Mouse (Mus musculus) bone marrow macrophage, adult 2 months (primary cell): Measurements from ENCODE around the gene Arhgap30.

Source experiments
- CTCF ChIP-seq: IDR thresholded peaks from 2 replicates; pipeline ENCODE4 v1.5.1; 2012; ENCODE audit warnings: low read depth, mild to moderate bottlenecking, low read length, moderate library complexity
- POLR2A ChIP-seq: IDR thresholded peaks from 2 replicates; pipeline ENCODE4 v1.6.1; 2012; ENCODE audit warnings: mild to moderate bottlenecking, low read depth, low read length, borderline replicate concordance

DNA sequence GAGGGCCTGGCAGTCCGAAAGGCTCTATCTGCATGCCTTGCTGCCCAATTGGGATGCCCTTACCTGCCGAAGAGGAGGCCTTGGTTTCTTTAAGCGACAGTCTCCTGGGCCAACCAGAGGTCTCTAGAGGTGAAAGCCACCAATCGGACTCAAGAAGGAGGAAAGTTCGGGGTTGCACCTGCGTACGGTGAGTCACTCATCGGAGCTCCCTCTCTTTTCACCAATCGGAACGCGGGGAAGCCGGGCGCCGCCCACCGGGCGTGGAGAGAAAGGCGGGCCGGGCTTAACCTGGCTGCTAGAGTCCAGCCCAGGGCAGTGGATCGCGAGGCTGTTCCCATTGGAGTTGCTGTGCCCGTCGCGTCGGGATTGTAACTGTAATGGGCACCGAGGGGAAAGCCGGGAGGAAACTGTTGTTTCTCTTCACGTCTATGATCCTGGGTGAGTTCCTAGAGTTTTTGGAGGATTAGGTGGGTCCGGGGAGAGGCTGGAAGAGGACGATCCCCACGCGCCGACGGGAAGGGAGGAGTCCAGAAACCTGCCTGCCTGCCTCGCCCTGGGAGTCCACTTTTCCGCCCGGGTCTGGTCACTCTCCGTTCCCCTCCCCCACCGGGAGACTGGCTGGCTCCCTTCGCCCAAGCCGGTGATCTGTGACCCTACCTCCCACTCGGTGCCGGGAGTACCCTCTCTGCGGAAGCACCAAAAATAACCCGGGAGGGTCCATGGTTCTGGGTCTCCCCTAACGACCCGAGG lies 48.7 kb downstream of the Arhgap30 start, which contains the start of gene F11r:
- TF ChIP-seq CTCF (no peak; the same call in 1 of the 2 replicates), POLR2A (no peak)
